Mouse (Mus musculus): ENCODE results near the gene Smarcc1.

- TF ChIP-seq CTCF (IDR thresholded peaks at IDR 0.05; ENCODE audit: low read depth, low read length) (peak; percentile 7), EP300 (IDR thresholded peaks at IDR 0.05; ENCODE audit: insufficient read depth, low read depth, low read length) (no peak), POLR2A (IDR thresholded peaks at IDR 0.05; ENCODE audit: insufficient read depth, low read length) (no peak)
Measured at GRCm38 (mm10) chr9:110093303-110093702, 24.2 kb upstream of the Smarcc1 start.
